Mouse (Mus musculus): ENCODE measurements around the gene Dnaic1. TPM values are rescaled to one million over a fixed set of nuclear protein-coding genes. Genes with fewer than 3 reads are reported as not detected.

The Dnaic1 gene
- polyA plus RNA-seq, 1 experiment from 2014 or later, result 4.9 TPM

DNA sequence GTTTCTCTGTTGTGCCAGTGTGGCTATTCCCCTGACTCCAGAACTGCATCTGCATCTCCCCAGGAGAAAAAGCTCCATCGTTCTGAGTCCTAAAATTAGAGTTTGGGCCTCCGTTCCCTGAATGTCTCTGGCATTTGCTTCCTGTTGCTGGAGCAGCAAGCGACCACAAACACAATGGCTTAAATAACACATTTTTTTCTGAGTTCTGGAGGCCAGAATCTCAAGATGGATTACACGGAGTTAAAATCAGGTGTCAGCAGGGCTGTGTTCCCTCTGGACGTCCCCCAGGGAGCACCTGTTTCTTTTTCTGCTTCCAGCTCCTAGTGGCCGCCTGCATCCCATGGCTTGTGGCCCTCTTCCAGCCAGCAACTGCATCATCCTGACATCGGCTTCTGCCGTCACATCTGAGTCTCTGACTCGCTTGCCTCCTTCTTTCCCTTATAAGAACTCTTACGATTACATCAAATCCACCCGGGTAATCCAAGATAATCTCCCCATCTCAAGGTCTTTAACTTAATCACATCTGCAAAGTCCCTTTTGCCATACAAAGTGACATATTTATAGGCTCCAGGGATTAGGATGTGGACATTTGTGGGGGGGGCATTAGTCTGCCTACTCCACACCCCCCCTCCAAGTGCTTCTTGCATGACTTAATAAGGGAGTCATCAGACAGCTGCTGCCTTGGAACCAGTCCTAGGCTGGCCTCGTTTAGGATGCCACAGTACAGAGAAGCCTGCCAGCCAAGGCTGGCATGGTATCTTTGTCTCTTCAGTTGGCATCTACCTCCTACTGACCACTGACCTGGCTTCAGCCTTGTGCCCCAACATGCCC, 49.6 kb downstream of the Dnaic1 start:
- H3K4me1 ChIP-seq (ENCODE audit: control insufficient read depth, low read depth, low read length), result no peaks in the 10 kb centered on the region
- WGBS (ENCODE audit: insufficient replicate concordance), result 48% methylated on average over 12 of the region's 12 CpGs
- ATAC-seq (ENCODE audit: low read depth), result no peak
- no peak overlapping the region for H3K27ac ChIP-seq (ENCODE audit: low read length)
- H3K27me3 ChIP-seq (ENCODE audit: control insufficient read depth, insufficient read depth, low read depth, low read length), result no peaks in the 10 kb centered on the region
- H3K36me3 ChIP-seq (ENCODE audit: control insufficient read depth, insufficient read depth), result no peaks in the 10 kb centered on the region
- H3K9me3 ChIP-seq (replicated peaks; ENCODE audit: control insufficient read depth, low read length), result no peaks in the 10 kb centered on the region
- H3K4me2 ChIP-seq (ENCODE audit: low read depth, low read length), result no peak overlapping the region
- no peak overlapping the region for H3K9ac ChIP-seq (ENCODE audit: low read depth, low read length)
- H3K4me3 ChIP-seq (ENCODE audit: low read depth, low read length), result no peak overlapping the region

DNA sequence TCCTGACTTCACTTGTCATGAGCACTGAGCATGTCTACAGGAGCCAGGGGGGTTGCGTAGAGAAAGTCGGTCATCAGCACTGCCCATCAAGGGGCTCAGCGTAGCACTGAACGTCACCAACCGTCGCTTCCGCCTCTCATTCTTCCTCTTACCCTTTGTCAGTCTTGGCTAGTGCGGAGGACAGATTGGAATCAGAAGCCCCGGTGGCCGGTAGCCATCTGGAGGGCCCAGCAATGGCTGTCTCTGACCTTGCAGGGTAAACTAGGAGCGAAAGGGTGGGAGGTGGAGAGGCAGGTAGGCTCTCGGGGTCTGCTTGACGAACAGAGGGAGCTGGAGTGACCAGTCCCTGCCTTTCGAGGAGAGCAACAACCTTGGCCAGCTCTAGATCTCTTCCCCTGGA, 52.5 kb downstream of the Dnaic1 start:
- WGBS (ENCODE audit: insufficient replicate concordance), result 76% methylated on average over 14 of the region's 14 CpGs
- no peak for ATAC-seq (ENCODE audit: low read depth)
- Histone ChIP-seq H3K9me3 (replicated peaks; ENCODE audit: control insufficient read depth, low read length) (no peaks in the 10 kb centered on the region), H3K4me2 (ENCODE audit: low read depth, low read length) (no peak overlapping the region), H3K9ac (ENCODE audit: low read depth, low read length) (no peak overlapping the region), H3K4me3 (ENCODE audit: low read depth, low read length) (no peak overlapping the region), H3K27ac (ENCODE audit: low read length) (no peak overlapping the region), H3K27me3 (ENCODE audit: control insufficient read depth, insufficient read depth, low read depth, low read length) (no peaks in the 10 kb centered on the region), H3K36me3 (ENCODE audit: control insufficient read depth, insufficient read depth) (no peaks in the 10 kb centered on the region), H3K4me1 (ENCODE audit: control insufficient read depth, low read depth, low read length) (no peaks in the 10 kb centered on the region)

DNA sequence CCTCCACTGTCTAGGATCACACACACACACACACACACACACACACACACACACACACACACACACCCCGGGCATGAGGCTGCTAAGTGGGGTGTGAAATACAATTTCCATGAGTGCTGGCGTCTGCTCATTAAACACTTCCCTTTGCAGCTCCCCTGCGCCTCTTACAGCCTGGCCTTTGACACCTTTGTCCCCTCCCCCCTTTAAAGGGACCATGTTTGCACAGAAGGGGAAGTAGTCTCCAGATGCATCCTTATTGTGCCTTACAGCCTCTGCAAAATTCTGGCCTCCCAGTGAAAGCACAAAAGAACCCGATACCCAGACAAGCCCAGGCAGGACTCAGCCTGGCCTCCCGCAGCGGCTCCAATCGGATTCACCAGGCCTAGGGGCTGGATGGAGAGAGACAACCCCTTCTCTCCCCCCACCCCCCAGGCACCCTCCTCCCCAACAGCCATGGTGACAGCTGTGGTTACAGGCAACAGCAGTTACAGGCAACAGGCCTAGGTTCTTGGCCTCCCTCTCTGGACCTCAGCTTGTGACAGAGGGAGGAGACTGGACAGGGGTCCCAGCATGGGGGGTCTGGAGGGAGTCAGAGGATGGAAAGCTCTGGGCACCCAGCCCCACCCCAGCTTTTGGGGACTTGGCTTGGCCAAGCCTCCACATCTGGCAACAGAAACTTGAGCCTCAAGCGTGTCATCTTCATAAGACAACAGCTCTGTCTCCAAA, 58.8 kb downstream of the Dnaic1 start:
- H3K4me1 ChIP-seq (ENCODE audit: control insufficient read depth, low read depth, low read length), result peaks cover 5% of the 10 kb centered on the region; the same call in 1 of the 2 replicates
- H3K9ac ChIP-seq (ENCODE audit: low read depth, low read length), result no peak overlapping the region
- 12% methylated on average over 8 of the region's 8 CpGs for WGBS (ENCODE audit: insufficient replicate concordance)
- no peak overlapping the region for H3K4me2 ChIP-seq (ENCODE audit: low read depth, low read length)
- ATAC-seq (ENCODE audit: low read depth), result no peak
- no peaks in the 10 kb centered on the region for H3K36me3 ChIP-seq (ENCODE audit: control insufficient read depth, insufficient read depth)
- no peaks in the 10 kb centered on the region for H3K9me3 ChIP-seq (replicated peaks; ENCODE audit: control insufficient read depth, low read length)
- no peak overlapping the region for H3K4me3 ChIP-seq (ENCODE audit: low read depth, low read length)
- no peak overlapping the region for H3K27ac ChIP-seq (ENCODE audit: low read length)
- no peaks in the 10 kb centered on the region for H3K27me3 ChIP-seq (ENCODE audit: control insufficient read depth, insufficient read depth, low read depth, low read length)

DNA sequence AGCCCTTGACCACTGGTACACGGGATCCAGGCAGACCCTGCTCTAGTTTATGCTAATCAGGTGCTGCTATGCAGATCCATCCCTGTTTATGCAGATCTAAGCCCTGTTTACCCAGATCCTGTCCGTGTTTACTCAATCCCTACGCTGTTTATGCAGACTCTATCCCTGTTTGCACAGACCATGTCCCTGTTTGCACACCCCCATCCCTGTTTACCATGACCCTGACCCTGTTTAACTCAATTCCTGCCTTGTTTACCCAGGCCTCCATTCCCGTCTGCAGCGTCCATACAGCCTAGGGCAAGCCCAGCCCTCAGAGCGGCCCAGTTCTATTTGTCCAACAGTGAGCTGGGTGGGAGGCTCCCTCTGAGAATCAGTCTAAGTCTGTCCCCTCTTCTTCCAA, 60.6 kb downstream of the Dnaic1 start:
- H3K27me3 ChIP-seq (ENCODE audit: control insufficient read depth, insufficient read depth, low read depth, low read length), result no peaks in the 10 kb centered on the region
- ATAC-seq (ENCODE audit: low read depth), result peak; percentile 87
- no peaks in the 10 kb centered on the region for H3K9me3 ChIP-seq (replicated peaks; ENCODE audit: control insufficient read depth, low read length)
- no peak overlapping the region for H3K27ac ChIP-seq (ENCODE audit: low read length)
- no peak overlapping the region for H3K4me3 ChIP-seq (ENCODE audit: low read depth, low read length)
- peak overlapping the region; percentile 22; the same call in 1 of the 2 replicates for H3K4me2 ChIP-seq (ENCODE audit: low read depth, low read length)
- H3K36me3 ChIP-seq (ENCODE audit: control insufficient read depth, insufficient read depth), result no peaks in the 10 kb centered on the region
- 34% methylated on average over 6 of the region's 6 CpGs for WGBS (ENCODE audit: insufficient replicate concordance)
- H3K9ac ChIP-seq (ENCODE audit: low read depth, low read length), result no peak overlapping the region
- H3K4me1 ChIP-seq (ENCODE audit: control insufficient read depth, low read depth, low read length), result peaks cover 5% of the 10 kb centered on the region; the same call in 1 of the 2 replicates

DNA sequence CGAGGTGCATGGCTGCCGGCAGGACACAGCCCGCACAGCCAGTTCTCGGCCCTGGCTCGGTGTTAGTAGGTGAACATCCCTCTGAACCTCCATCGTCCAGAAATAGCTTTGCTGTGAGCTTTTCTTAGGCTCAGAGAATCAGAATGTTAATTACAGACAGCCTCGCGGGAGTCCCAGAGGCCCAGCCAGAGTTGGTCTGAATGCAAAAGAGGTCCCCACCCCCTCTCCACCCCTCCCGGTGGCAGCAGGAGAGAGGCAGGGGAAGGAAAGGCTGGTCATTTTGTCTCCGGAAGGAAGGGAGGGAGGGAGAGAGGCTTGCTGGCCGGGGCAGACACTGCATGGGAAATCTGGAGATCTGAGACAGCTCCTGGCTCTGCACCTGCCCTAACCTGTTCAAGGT, 61.8 kb downstream of the Dnaic1 start:
- no peak for ATAC-seq (ENCODE audit: low read depth)
- H3K9ac ChIP-seq (ENCODE audit: low read depth, low read length), result no peak overlapping the region
- no peaks in the 10 kb centered on the region for H3K9me3 ChIP-seq (replicated peaks; ENCODE audit: control insufficient read depth, low read length)
- no peaks in the 10 kb centered on the region for H3K36me3 ChIP-seq (ENCODE audit: control insufficient read depth, insufficient read depth)
- peaks cover 5% of the 10 kb centered on the region; the same call in 1 of the 2 replicates for H3K4me1 ChIP-seq (ENCODE audit: control insufficient read depth, low read depth, low read length)
- 0 out of 2 replicates have a peak overlapping the region, but pooled peaks have one; percentile 7 for H3K4me2 ChIP-seq (ENCODE audit: low read depth, low read length)
- 5% methylated on average over 11 of the region's 11 CpGs for WGBS (ENCODE audit: insufficient replicate concordance)
- no peak overlapping the region for H3K4me3 ChIP-seq (ENCODE audit: low read depth, low read length)
- no peak overlapping the region for H3K27ac ChIP-seq (ENCODE audit: low read length)
- no peaks in the 10 kb centered on the region for H3K27me3 ChIP-seq (ENCODE audit: control insufficient read depth, insufficient read depth, low read depth, low read length)

DNA sequence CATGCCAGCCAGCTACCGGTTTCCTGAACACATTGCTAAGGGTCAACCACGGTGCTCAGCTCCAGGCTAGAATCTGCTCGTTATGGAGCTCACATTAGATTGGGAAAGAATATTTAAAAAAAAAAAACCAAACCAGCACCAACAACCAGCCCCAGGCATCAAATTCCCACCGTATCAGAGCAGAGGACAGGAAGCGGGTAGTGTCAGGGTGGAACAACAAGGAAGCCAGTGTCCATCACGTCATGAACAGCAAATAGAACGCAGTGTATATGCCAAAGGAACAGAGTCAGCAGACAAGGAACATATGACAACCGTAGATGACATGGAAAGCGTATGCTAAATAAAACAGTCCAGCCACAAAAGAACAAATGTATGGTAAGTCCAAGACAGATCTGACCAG, 63.4 kb downstream of the Dnaic1 start:
- no peaks in the 10 kb centered on the region for H3K36me3 ChIP-seq (ENCODE audit: control insufficient read depth, insufficient read depth)
- H3K4me1 ChIP-seq (ENCODE audit: control insufficient read depth, low read depth, low read length), result peaks cover 8% of the 10 kb centered on the region; the same call in 1 of the 2 replicates
- H3K27me3 ChIP-seq (ENCODE audit: control insufficient read depth, insufficient read depth, low read depth, low read length), result no peaks in the 10 kb centered on the region
- no peak overlapping the region for H3K27ac ChIP-seq (ENCODE audit: low read length)
- no peak overlapping the region for H3K4me2 ChIP-seq (ENCODE audit: low read depth, low read length)
- no peak for ATAC-seq (ENCODE audit: low read depth)
- H3K4me3 ChIP-seq (ENCODE audit: low read depth, low read length), result no peak overlapping the region
- no peaks in the 10 kb centered on the region for H3K9me3 ChIP-seq (replicated peaks; ENCODE audit: control insufficient read depth, low read length)
- 57% methylated on average over 9 of the region's 9 CpGs for WGBS (ENCODE audit: insufficient replicate concordance)
- no peak overlapping the region for H3K9ac ChIP-seq (ENCODE audit: low read depth, low read length)

DNA sequence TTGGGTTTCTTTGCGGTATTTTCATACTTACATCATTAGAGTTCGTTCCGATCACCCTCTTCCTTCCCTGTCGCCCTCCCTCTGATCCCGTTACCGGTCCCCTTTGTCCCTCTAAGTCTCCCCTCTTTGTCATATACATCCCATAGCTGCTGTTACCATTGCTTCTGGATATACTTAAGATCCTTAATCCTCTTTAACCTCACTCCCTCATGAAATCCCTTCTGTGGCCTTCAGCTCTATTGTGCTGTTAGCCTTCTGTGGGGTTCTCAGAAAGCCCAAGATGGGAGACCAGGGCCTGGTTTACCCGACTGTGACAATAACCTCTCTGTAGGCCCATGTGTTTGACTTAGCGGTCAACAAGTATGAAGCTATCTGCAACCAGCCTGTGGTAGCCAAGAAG, 65.1 kb downstream of the Dnaic1 start:
- Histone ChIP-seq H3K27me3 (ENCODE audit: control insufficient read depth, insufficient read depth, low read depth, low read length) (peaks cover 15% of the 10 kb centered on the region), H3K4me1 (ENCODE audit: control insufficient read depth, low read depth, low read length) (peaks cover 7% of the 10 kb centered on the region; the same call in 1 of the 2 replicates), H3K4me2 (ENCODE audit: low read depth, low read length) (no peak overlapping the region), H3K4me3 (ENCODE audit: low read depth, low read length) (no peak overlapping the region), H3K27ac (ENCODE audit: low read length) (no peak overlapping the region), H3K36me3 (ENCODE audit: control insufficient read depth, insufficient read depth) (no peaks in the 10 kb centered on the region), H3K9me3 (replicated peaks; ENCODE audit: control insufficient read depth, low read length) (no peaks in the 10 kb centered on the region), H3K9ac (ENCODE audit: low read depth, low read length) (no peak overlapping the region)
- no peak for ATAC-seq (ENCODE audit: low read depth)
- 79% methylated on average over 8 of the region's 8 CpGs for WGBS (ENCODE audit: insufficient replicate concordance)

DNA sequence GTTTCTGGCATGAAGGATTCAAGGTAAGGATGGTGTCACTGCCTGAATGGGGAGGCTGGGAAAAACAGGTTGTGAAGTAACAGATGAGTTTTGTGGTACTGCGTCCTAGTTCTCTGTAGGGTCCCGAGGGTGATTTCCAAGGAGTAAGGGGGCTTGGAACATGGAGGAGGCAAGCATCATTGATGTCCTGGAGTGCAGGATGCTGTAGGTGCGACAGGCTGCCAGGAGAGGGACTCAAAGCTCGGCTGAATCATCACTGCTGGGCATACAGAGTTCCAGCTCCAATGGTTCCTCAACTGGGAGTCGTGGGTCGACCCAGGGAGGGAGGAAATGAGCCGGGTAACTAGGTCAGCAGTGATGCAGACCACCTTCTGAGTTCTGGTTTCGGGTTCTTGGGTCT, 65.6 kb downstream of the Dnaic1 start:
- 49% methylated on average over 8 of the region's 8 CpGs for WGBS (ENCODE audit: insufficient replicate concordance)
- Histone ChIP-seq H3K9ac (ENCODE audit: low read depth, low read length) (no peak overlapping the region), H3K4me1 (ENCODE audit: control insufficient read depth, low read depth, low read length) (peaks cover 7% of the 10 kb centered on the region), H3K4me2 (ENCODE audit: low read depth, low read length) (no peak overlapping the region), H3K36me3 (ENCODE audit: control insufficient read depth, insufficient read depth) (no peaks in the 10 kb centered on the region), H3K27ac (ENCODE audit: low read length) (no peak overlapping the region), H3K9me3 (replicated peaks; ENCODE audit: control insufficient read depth, low read length) (no peaks in the 10 kb centered on the region), H3K4me3 (ENCODE audit: low read depth, low read length) (no peak overlapping the region), H3K27me3 (ENCODE audit: control insufficient read depth, insufficient read depth, low read depth, low read length) (peaks cover 15% of the 10 kb centered on the region)
- ATAC-seq (ENCODE audit: low read depth), result no peak

DNA sequence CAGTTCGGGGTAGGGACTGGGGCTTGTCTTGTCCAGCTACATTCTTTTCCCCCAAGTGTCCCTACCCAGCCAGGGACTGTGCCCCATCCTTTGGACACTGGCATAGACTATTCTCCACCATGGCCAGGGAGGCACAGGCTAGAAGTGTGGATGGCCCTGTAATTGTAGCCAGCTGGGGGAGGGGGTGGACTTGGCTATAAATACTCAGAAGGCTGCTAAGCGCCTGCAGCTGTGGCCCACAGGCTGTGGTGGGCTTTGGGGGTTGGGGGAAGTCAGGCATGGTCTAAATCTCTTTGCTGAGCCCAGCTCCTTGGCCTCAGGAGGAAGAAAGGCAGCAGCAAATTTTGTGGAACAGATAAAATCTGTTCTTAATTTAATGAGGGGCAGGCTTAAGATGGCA, 66.3 kb downstream of the Dnaic1 start:
- no peaks in the 10 kb centered on the region for H3K36me3 ChIP-seq (ENCODE audit: control insufficient read depth, insufficient read depth)
- no peak for ATAC-seq (ENCODE audit: low read depth)
- H3K4me3 ChIP-seq (ENCODE audit: low read depth, low read length), result no peak overlapping the region
- no peaks in the 10 kb centered on the region for H3K9me3 ChIP-seq (replicated peaks; ENCODE audit: control insufficient read depth, low read length)
- peaks cover 15% of the 10 kb centered on the region for H3K27me3 ChIP-seq (ENCODE audit: control insufficient read depth, insufficient read depth, low read depth, low read length)
- no peak overlapping the region for H3K4me2 ChIP-seq (ENCODE audit: low read depth, low read length)
- 41% methylated on average over 2 of the region's 2 CpGs for WGBS (ENCODE audit: insufficient replicate concordance)
- H3K9ac ChIP-seq (ENCODE audit: low read depth, low read length), result no peak overlapping the region
- H3K4me1 ChIP-seq (ENCODE audit: control insufficient read depth, low read depth, low read length), result peaks cover 11% of the 10 kb centered on the region
- H3K27ac ChIP-seq (ENCODE audit: low read length), result no peak overlapping the region
